Mouse (Mus musculus) cerebellum, adult 2 months (tissue): ENCODE data around the gene Vmn1r221.
"Not testable (repeated sequence)": the region's sequence is repeated elsewhere in the genome, so short reads cannot be mapped to it uniquely, and the experiment has no call there.

Source experiments
- CTCF ChIP-seq: fragments of 200-500 bp; IDR thresholded peaks from 2 replicates; pipeline ENCODE4 v1.5.1; 2011; ENCODE audit warnings: low read depth, mild to moderate bottlenecking, control low read depth, low read length, moderate library complexity, borderline replicate concordance; ENCODE audit not compliant: insufficient read depth
- POLR2A ChIP-seq: fragments of 200-500 bp; IDR thresholded peaks from 2 replicates; pipeline ENCODE4 v1.6.1; 2011; ENCODE audit warnings: low read length, control low read depth, borderline replicate concordance; ENCODE audit not compliant: insufficient read depth

GRCm38 (mm10) chr13:23268606-23269005, 54.7 kb downstream of the Vmn1r221 start:
- not testable (repeated sequence) for TF ChIP-seq CTCF, POLR2A
